Mouse (Mus musculus) kidney, adult 8-10 months (tissue): ENCODE measurements around the gene Plekha6.

Experiments
- DNase-seq, 2 experiments: peaks; one replicate each; pipeline ENCODE4 v3.0.0; 2022

Gene Plekha6

DNA sequence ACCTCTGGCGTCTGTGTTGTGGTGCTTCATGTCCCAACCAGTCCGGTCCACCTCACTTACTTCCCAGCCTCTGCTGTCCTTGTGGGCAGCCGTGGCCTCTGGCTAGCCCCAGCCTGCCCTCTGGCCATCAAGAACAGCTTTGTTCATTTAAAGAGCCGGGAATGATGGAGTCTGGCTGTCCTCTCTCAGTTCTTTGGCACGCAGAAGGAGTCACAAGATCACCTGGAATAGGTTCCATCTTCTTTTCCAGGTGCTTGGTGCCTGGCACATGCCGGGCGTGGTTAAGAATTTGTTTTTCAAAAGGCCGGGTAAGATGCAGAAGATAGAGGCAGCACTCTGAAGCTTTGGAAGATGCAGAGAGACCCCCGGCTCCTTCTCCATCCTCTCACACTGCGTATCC, 51.7 kb downstream of the Plekha6 start:
- no peak for DNase-seq

DNA sequence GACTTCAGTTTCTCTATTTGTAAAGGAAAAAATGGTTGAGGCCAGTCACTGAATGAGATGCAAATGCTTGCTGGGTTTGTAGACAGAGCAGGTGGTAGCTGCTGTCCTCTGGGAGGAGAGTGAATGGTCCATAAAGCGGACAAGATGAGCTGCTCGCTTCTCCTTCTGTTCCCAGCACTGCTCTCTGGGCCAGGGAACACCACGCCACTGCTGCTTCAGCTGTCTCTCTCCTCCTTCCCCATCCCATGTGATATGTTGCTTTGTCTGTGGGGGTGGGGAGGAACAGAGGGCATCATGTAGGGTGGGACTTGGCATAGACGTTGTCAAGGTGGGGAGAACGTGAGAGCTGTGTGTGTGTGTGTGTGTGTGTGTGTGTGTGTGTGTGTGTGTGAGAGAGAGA, 53.0 kb downstream of the Plekha6 start:
- DNase-seq: no peak

DNA sequence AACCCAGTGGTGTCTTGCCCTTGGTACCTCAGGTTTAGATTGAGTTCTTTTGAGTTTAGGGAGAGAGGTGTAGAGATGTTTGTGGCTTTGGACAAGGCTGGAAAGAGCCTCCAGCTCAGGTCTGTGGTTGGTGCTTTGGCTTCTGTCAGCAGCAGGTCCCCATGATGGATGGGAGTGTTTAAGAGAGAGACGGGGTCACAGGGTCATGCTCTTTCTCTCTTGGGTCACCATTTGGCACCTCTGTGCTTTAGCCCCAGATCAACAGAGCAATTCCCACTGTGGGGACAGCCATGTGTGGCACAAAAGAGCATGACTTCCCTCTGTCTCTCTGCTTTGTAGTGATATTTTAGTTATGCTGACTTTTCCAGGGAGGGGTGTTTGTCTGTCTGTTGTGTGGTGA, 55.1 kb downstream of the Plekha6 start:
- no peak for DNase-seq

DNA sequence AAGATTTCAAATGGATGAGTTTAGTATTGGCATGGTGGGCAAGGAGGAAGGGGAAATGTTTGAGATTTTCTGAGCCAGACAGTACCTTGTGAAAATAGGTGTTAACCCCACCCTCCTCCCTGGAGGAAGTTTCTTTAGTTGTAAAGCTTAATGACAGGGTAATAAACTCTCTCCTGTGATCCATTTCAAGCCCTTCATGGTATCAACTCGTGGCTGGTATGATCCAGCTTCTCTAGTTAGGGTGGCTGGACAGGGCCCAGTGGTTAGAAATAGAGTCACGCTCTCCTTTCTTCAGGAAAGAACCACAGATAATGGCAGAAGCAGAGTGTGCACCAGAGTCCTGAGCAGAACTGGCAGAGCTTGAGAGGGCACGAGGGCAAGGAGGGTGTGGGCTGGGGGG, 57.4 kb downstream of the Plekha6 start:
- no peak for DNase-seq

DNA sequence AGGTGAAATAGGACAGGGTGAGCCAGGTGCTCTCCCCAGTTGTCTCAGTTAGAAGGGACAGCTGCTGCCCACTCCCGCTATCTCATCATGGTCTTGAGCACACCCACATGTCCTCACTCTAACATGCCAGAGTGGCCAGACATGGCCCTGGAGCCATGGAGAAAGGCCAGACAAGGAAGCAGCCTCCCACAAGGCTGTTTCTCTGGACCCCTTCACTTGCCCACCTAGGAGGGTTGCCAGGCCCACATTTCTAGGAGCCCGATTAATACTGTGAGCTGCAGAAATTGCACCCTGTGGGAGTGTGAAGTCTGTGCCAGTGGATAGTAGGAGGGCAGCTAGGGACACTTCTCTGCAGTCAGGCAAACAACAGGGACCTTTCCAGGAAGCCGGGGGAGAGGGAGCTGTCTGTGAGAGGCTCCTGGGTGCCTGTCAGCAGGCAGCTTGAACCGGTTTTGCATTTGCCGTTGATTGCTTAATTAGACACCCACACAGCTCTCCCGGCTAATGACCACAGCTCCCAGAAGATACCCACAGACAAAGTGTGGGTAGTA, 58.5 kb downstream of the Plekha6 start:
- DNase-seq: no peak

DNA sequence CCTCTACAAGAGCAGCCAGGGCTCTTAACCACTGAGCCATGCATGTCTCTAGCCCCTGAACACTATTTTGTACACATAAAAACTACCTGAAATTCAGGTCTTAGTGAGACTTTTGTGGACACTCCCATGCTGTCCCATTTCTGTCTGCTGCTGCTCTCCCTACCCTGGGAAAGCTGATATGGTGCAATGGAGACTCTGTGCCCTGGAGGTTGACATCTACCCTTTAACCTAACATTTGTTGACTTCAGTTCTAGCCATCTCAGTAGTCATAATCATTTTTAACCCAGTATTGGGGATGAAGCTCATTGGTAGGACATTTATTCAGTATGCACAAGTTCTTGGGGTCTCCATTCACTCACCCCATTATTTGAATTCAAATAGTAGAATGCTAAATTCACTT, 60.7 kb downstream of the Plekha6 start:
- no peak for DNase-seq

DNA sequence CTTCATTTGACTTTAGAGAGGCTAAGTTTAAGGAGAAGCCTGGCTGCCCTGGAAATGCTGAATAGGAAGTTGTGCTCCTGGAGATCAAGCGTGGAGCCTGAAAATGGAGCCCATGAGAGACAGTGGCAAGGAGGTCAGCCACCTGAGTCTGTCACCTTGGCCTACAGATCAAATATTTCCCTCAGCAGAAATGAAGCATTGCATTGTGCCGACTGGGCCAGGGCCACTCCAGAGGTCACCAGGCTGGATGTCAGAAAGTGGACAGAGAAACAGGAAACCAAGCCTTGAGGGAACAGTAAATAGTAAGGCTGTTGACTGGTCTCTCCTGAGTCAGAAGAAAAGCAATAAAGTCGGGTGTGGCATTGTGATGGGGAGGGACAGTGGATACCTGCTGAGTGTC, 61.1 kb downstream of the Plekha6 start:
- no peak for DNase-seq

DNA sequence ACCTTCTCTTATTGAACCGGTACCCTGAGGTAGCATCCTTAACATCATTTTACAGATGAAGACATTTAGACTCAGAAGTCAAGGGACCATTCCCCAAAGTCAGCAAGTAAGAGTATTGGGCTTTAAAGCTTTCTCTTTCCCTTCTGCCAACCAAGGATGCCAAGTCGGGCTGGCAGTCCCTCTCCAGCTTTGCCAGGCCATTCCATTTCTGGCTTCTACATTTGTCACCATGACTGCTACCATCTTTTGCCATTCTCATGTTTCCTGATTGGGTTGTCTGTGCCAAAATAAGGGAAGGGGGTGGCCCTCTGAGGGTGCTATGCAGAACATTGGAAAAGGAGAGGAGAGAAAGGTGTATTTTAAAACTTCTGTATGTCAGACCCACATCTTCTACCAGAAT, 61.6 kb downstream of the Plekha6 start:
- no peak for DNase-seq

DNA sequence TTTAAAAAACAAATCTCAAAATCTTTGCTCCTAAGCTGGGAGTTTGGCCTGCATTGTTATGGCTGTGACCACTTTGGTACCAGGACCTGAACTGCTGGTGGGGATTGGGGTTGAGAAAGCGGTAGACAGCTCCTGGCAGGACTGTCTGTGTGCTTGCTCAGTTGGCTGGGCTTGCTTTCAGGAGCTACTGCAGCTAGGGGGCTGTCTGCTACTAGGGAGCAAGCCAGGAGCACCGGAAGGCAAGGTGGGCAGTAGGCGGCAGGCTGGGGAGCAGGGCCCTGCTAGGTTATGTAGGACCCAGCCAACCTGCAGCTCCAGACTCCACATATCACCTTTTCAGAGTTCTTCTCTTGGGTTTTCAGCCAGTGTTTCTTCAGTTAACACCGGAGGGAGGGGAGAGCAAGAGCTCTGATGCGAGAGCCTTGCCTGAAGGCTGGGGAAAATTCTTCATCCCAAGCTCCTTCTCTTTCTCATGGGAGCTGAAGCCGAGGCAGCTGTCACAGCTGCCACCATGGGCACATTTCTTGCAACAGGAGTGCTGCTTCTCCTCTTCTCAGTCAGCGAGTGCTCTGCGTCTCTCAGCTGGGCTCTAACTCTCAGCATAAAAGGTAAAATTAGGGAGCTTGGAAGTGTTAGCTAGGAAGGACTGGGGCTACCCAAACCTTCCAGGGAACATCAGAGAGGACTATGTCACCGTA, 62.1 kb downstream of the Plekha6 start:
- peak; percentile 68 to 72 for DNase-seq

DNA sequence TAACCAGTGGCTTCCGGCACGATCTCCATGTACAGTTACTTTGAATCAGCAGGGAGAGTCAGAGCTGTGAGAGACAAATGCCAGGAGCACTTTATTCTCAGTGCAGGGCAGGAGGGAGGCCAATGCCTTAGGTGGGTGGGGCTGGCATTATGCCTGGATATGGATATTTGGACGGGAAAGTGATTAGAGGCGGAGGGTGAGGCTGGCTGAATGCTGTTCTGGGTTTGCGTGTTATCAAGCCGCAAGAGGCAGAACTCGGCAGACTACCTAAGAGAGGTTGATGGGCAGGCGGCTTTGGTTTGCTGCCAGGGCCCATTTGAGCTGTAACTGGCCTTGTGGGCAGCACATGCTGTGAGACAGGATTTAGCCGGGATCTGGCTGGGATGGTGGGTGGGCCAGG, 62.9 kb downstream of the Plekha6 start:
- DNase-seq: peak; percentile 69 to 75

DNA sequence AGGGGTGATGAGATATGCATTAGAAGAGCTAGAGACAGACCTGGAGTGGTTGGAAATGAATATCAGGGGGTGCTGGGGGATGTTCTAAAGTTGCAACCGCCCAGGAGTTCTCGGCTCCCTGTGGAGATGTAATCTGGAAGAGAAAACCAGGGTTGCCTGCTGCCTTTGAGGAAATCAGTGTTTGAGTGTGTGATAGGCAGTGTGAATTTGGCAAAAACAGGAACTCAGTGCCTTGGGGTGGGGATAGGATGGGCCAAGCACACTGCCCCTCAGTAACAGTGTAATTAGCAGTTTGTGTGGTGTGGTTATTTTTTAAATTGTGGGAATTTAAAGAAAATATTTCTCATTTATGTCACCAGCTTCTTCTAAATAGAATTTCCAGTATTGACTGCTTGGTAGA, 63.4 kb downstream of the Plekha6 start:
- no peak for DNase-seq

DNA sequence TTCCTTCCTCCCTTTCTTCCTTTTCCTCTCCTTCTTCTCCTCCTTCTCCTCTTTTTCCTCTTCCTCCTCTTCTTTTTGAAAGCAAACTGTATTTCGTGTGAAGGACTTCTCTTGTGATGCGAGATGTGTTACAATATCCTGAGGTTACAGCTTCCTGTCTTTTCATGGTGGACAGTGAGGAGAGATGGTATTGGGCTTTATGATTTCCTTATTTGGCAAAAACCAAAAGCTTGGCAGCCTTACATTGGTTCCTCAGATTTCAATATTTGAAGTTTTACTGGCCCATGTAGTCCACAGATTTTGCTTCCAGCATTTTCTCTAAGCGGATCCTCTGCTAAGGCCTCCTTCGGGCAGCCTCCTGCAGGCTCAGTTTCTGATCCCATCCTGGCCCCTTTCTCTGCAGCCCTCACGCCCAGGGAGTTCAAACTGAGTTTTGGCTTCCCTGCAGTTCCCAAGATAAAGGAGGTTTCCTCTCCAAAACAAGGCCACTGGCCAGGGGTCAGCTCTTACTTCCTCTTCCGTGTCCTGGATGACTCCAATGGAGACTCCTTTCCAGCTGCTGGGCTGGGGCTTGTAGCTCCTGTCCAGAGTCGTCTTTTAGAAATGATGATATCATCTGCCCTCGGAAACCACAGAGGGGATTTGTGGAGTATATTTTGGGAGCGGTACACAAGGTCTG, 64.9 kb downstream of the Plekha6 start:
- DNase-seq: no peak

DNA sequence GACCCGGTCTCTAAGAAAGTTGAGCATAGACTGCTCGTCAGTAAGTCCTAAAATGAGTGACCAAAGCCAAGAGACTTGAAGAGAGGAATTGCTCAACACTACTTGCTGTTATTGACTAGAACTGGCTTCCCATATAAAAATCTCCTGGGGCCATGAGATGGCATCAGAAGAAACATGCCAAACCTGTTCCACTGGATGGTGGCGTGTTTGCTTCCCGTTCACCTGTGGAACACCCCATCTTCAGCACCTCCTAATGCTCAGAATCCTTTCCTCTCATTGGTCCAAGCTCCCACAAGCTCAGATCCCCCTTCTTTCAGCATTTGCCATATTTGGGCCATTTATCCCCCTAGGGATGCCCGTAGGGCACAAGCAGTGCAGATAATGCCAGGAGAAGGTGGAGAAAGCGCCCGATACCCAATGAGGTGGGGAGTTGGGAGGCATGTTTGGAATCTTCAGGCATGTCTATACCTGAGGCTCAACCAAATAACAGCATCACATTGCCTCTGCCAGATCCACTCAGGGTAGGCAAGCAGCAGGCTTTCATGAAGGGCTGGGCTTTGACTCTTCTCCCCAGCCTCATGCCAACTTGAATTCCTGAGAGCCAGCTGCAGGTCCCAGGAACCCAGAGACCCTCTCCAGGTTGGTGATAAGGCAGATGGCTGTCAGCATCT, 67.6 kb downstream of the Plekha6 start:
- no peak for DNase-seq

DNA sequence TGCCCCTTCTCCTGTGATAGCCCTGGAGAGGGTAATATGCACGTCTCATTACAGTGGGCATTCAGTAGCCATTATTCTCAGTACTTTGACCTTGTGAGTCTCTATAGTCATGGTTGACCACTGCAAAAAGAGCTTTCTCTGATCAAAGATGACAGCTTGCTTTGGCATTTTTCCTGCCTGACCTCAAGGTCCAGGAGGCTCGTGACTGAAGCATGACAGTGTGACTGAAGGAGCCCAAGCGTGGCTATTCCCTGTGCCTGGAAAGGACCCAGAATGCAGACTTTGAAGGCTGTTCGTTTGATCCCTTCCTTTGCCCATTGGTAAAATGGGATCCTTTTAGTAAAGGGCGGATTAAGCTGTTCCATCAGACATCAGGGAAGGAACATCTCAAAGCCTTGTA, 71.9 kb downstream of the Plekha6 start:
- DNase-seq: peak; percentile 87 to 92

DNA sequence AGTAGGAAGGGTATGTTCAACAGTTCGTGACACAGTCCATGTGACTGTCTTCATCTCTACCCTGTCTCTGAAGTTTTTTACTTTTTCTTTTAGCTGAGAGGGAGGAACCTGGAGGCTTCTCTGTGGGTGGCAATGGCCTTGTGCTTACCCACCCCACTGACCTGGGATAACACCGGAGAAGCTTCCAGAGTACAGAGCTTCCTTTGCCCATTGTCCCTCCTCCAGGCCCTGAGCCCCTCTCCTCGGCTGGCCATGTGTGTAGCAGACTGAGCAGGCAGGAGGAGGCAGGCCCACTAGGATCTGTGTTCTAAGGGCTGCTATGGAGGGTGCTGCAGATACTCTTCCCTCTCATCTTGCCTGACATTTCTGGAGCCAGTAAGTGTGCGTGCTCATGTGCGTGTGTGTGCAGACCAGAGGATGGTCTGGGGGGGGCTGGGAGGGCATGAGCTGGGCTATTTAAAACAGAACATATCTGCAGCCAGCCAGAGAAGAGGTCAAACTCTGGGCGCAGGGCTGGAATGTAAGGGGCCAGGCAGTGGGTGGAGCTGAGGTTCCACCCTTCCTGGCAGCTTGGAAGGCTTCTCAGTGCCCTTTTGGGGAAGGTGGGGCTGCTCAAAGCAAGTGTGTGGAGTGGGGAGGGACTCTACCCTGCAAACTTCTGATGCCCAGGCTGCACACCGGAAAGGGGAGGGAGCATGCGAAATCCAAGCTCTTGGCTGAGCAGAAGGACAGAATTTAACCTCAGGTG, 72.9 kb downstream of the Plekha6 start:
- peak; percentile 86 to 90 for DNase-seq

DNA sequence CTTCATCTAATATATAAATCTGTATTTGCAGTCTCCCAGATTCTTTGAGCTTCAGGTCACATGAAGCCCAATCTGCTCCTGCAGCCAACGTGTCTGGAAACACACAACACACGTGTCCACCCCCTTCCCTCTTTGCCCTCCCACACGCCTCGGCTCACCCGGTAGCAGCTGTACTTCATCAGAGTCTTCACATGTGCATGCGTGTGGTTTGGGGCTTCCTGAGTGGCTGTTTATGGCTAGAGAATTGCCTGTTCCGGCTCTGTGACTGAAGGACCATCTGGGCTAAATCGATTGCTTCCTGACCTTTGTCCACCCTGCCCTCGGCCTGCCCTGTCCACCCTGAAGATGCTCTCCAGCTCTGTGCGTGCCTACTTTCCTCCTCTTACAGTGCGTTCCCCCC, 73.7 kb downstream of the Plekha6 start:
- DNase-seq: peak; percentile 62 to 77

DNA sequence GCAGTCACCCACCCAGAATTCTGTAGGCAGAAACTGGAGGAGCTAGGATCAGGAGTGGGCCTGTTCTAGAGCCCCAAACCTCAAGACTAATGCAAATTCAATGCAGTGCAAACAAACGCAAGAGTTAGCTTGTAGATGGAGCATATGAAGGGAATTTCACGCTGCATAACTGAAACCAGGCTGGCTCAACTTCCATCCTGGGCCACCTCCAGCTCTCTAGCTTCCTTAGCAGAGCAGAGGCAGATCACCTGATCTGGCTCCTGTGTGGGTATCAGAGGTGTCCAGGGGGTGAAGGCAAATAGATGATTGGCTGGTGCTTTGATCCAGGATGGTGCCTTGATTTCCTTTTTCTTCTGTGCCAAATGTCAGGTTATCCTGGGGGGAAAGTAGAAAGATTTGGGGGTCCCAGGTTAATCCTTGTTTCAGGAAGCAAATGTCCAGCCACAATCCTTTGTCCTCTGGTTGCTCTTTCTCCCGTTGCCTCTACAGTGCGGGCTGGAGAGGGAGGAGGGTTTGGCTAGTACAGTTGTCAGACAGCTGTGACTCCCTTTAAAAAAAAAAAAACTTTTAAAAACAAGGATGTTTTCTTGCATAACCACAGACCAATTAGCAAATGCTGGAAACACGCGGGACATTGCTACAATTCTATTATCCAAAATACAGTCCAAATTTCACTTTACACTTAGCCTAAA, 75.3 kb downstream of the Plekha6 start:
- DNase-seq: no peak

DNA sequence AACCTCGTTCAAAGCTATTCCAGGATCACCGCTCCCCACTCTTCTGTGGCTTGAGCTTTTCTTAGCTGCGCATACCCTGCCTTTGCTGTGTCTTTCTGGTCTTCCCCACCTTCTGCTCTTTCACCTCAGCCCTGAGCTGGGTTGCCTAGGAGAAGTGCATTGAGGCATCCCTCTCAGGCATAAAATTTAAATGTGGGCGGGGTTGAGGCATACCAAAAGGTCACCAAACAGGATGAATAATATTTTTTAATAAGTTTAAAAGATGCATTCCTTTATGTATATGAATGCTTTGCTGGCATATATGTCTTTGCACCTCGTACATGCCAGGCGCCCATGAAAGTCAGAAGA, 75.8 kb downstream of the Plekha6 start:
- DNase-seq: no peak

DNA sequence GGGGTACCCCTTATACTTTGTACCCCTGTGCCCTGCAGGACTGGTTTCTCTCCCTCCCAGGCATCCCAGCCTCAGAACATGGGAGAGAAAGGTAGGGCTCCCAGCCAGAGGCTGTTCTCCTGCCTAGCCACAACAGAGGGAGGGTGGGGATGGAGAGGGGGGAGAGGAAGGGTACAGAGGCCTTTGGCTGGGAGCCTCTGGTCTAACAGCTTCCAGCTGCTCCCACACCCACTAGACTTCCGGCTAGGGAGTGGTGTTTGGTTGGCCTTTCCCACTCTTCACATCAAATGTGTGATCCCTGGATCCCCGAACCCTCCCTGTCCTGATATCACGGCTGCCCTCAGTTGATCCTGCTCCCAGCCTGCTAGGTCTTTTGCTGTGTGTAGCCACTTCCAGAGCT, 76.9 kb downstream of the Plekha6 start:
- DNase-seq: peak in 1 of 2 experiments; percentile 58

DNA sequence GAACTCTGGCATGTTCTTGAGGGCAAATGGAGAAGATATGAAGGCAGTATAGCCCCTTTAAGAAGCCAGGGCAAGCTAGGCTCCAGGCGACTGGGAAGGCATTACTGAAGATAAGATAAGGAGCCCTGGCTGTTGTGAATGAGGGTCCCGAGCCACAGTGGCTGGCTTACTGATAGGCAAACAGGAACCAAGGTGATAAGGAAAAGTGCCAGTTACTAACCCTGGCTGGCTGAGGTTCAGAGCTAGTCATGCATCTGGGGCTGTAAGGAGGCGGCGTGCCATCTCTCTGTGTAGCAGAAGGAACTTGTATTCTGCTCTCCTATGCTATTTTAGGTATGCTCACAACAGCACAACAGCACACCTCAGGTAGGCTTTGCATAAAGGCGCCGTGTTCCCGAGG, 80.7 kb downstream of the Plekha6 start:
- DNase-seq: no peak

DNA sequence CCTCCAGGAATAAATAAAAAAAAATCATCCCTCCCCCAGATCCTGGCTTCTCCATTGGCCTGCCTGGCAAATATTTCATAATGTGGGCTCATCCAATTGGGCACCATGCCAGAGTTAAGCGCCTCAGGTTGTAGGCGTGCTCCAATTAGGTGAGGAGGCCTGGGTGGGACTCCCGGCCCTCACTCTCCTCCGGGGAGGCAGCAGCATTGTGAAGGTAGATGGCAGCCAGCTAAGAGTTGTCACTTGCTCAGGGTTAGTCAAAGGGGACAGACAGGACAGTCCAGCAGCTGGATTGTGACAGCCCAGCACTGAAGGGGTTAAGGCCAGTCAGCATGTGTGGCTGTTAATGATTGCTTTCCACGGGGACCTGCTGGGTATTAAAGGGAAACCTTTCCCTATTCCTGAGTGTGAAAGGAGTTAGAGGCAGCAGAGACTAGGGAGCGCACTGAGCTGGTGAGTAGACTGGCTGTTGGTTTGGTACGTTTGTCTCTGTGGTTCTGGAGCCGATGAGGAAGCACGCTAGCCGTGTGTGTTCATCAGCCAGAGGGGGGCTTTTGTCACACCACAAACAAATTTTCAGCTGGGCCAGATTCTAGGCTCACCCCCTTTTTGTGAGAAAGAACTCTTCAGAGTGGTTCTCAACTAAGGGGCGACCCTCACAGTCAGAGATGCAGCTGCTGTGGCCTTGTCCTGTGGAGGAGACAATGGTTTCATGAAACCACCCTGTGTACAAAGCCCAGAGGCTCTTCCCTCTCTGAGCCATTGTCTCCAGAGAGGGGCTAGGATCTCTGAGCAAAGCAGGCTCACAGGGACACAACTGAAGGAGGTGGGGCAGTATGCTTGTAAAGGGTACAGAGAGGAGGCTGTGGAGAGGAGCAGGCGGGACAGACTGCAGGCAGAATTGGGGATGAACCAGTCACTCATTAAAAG, 81.9 kb downstream of the Plekha6 start:
- DNase-seq: peak; percentile 87 to 90

DNA sequence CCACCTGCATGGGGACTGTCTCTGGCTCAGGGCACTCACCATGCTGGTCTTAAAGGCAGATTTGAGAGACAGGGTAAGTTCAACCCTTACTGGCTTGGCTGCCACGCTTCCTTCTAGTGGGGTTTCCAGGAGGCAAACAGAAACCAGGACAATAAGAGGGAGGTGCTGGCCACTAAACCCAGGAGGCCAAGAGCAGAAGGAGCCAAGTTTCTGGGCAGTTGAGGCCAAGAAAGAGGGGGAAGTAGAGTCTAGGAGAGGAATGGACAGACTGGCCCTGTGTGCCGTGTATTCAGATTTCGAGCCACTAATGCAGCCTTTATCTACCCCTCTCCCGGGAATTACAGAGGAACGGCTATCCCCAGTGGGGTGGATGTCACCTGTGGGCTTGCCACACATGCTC, 83.2 kb downstream of the Plekha6 start:
- no peak for DNase-seq
